Mouse (Mus musculus): ENCODE results near the gene Cubn.

Cubn gene

DNA sequence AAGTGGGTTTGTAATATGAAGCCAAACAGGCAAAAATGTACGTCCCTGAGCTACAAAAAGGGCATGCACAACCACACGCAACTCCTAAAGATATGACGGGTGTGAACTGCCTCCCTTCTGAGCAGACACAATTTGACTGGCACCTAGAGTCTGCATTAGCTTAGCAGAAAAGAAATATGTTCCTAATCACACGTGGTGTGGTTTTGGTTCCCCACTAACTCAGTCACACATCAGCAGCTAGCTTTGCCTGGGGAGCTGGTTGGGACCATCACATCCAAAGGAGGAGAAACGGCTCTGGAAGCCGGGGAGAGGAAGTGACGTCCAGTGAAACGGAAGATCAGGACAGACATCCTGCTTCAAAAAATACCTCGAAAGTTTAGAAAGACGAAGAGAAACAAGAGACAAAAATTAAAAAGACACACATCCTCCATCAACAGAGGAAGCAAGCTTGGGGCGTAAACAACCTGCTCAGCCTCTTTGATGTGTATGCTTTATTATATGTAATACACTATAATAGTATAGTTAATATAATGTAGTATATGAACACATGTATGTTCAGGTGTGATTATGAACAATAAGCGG is 258.3 kb downstream of the Cubn start:
- DNase-seq, result no peak

DNA sequence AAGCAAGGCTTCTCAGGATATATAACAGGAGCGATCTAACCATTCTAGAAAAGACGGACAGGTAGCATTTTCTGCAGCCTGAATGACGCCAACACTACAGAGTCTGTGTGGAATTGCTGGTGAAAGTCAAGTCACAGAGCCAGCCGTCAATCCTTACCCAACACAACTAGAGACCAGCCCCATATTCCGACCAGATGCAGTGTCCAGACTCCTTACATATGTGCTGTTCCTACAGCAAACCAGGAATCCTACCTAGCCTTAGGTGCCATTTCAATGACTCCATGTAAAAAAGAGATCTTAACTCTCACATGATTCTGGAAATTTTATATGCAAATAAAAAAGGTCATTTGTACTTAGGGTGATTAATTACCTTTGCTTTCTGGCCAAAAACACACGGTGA is 259.3 kb downstream of the Cubn start:
- DNase-seq, result no peak

DNA sequence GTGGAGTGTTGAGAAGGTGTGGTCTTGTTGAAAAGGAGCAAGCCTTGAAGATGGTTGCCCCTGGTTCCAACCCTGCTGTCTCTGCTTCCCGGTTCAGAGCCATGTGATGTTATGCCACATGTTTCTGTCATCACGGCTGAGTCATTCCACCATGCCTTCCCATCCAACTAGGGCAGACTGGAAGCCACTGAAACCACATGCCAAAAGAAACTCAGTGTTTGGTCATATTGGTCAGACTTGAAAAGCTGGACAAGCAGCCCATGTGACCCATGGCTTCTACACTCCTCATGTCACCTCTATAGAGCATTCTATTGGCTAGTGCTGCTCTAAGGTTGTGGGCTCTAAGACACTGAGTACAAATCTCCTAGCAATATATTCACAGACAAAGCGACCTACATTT is 261.9 kb downstream of the Cubn start:
- DNase-seq, result no peak
